Mouse (Mus musculus) kidney, adult 2 months (tissue): ENCODE data around the gene Pi4ka.
"Not testable (repeated sequence)": the region's sequence is repeated elsewhere in the genome, so short reads cannot be mapped to it uniquely, and the experiment has no call there.

Experiments
- CTCF ChIP-seq: fragments of 200-500 bp; conservative IDR thresholded peaks from 2 replicates; pipeline ENCODE4 v1.5.1; 2011; ENCODE audit warnings: low read depth, mild to moderate bottlenecking, control low read depth, low read length, moderate library complexity, mixed read lengths; ENCODE audit not compliant: insufficient read depth, insufficient read length
- POLR2A ChIP-seq: fragments of 200-500 bp; IDR thresholded peaks from one replicate; pipeline ENCODE4 v1.6.1; 2011; ENCODE audit warnings: low read depth, low read length, control low read depth

DNA sequence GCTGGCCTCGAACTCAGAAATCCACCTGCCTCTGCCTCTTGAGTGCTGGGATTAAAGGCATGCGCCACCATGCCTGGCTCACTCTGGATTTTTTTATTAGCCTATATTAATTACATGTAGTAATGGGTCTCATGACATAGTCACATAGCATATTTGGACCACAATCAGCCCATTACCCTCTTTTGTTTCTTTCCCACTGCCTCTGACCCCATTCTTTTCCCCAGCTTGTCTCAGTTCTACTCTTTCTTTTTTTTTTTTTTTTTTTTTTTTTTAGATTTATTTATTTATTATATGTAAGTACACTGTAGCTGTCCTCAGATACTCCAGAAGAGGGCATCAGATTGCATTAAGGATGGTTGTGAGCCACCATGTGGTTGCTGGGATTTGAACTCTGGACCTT lies 174.6 kb downstream of the Pi4ka start:
- not testable (repeated sequence) for TF ChIP-seq POLR2A, CTCF
